Mouse (Mus musculus) stomach, embryonic 16.5 days (tissue): ENCODE measurements around the gene Ccni. TPM values are rescaled to one million over a fixed set of nuclear protein-coding genes. Genes with fewer than 3 reads are reported as not detected.

Experiments used
- ATAC-seq: fragments of 200-750 bp; cut with Nextera tagmentation; 2 replicates; pipeline ENCODE4 v1.8.0; 2017; ENCODE audit warnings: moderate number of reproducible peaks, moderate TSS enrichment; ENCODE audit not compliant: insufficient read depth, low FRiP score
- H3K27ac ChIP-seq: fragments of 300-500 bp; sonication (generic); 2 replicates; pipeline ENCODE4 v1.5.1; 2014; ENCODE audit warnings: low read length
- H3K27me3 ChIP-seq: fragments of 300-500 bp; sonication (generic); 2 replicates; pipeline ENCODE4 v1.6.1; 2014; ENCODE audit warnings: low read length, control low read depth, mixed read lengths; ENCODE audit not compliant: control insufficient read depth, insufficient read depth
- H3K36me3 ChIP-seq: fragments of 300-500 bp; sonication (generic); 2 replicates; pipeline ENCODE4 v1.6.1; 2014; ENCODE audit warnings: low read length; ENCODE audit not compliant: control insufficient read depth, insufficient read depth
- H3K4me1 ChIP-seq: fragments of 300-500 bp; sonication (generic); 2 replicates; pipeline ENCODE4 v1.6.1; 2014; ENCODE audit warnings: low read length, control low read depth, mixed read lengths; ENCODE audit not compliant: control insufficient read depth, insufficient read depth
- H3K4me2 ChIP-seq: fragments of 300-500 bp; sonication (generic); 2 replicates; pipeline ENCODE4 v1.6.1; 2014; ENCODE audit warnings: low read depth, low read length, mixed read lengths
- H3K4me3 ChIP-seq: fragments of 300-500 bp; sonication (generic); replicated peaks from 2 replicates; pipeline ENCODE4 v1.5.1; 2014; ENCODE audit warnings: mild to moderate bottlenecking, low read length
- H3K9ac ChIP-seq: fragments of 300-500 bp; sonication (generic); 2 replicates; pipeline ENCODE4 v1.6.1; 2014; ENCODE audit warnings: low read length
- H3K9me3 ChIP-seq: fragments of 300-500 bp; sonication (generic); replicated peaks from 2 replicates; pipeline ENCODE4 v1.6.1; 2016; ENCODE audit warnings: low read length, control low read depth; ENCODE audit not compliant: control insufficient read depth
- WGBS: fragments of 180-500 bp; shearing (Covaris S2); extraction: QIAGEN DNeasy Blood & Tissue Kit; methylation state at CpG from one replicate; pipeline ENCODE4 v1.1.7; 2014; 5-methylcytosine and 5-hydroxymethylcytosine counted together
- polyA plus RNA-seq: library from polyadenylated mRNA; unstranded; fragments of >200 nt; fragmentation: Nextera tagmentation; extraction: Ambion mirVana; gene quantifications from 2 replicates; pipeline ENCODE4 v1.2.1, GENCODE M21; 2015

Ccni gene
- polyA plus RNA-seq, 1 experiment from 2014 or later: 63.8 TPM

DNA sequence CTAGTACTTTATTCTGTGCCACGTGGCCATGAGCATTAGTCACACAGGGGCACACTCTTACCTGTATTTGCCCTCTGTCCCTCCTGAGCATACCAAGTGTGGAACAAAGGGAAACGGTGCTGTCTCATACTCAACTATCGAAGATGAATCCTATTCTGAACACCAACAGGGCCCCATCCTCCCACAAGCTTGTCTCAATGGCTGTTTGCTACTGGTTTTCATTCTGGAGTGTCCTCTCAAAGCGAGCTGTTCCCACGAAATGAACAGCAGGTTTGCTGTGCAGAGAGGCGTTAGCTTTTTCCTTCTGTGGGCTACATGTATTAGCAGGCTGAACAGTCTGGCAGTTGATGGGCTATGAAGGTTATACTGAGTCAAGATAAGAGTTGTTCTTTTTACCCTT, 27.7 kb downstream of the Ccni start:
- WGBS: 80% methylated on average over 6 of the region's 6 CpGs
- peaks cover 5% of the 10 kb centered on the region; the same call in 1 of the 2 replicates for H3K36me3 ChIP-seq

DNA sequence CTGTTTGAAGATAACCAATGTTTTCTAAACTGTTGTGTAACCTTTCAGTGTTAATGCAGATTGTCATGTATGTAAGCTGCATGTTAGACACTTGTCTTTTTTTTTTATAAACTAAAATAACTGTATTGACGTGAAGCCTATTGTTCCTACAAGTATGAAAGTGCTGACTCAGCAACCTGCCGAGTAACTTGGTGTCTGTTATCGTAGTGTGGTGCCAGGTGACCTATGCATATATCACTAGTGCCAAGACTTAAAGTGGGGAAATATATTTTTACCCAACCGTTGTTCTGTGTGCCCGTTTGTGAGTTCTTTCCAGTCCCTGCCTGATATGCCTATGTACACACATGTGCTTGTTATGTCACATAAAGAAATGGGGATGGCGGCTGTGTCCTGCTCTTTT, 31.6 kb downstream of the Ccni start:
- no peaks in the 10 kb centered on the region for H3K9me3 ChIP-seq
- H3K27ac ChIP-seq: no peak overlapping the region
- no peak overlapping the region for H3K4me3 ChIP-seq
- 0 out of 2 replicates have a peak, but pooled peaks cover 9% of the 10 kb centered on the region for H3K36me3 ChIP-seq
- H3K9ac ChIP-seq: no peak overlapping the region
- no peaks in the 10 kb centered on the region for H3K27me3 ChIP-seq
- no peak overlapping the region for H3K4me2 ChIP-seq
- ATAC-seq: no peak
- 79% methylated on average over 6 of the region's 6 CpGs for WGBS
- no peaks in the 10 kb centered on the region for H3K4me1 ChIP-seq

More for the DNA sequence above, 27.7 kb downstream of the Ccni start:
- no peaks in the 10 kb centered on the region for H3K27me3 ChIP-seq
- H3K4me2 ChIP-seq: no peak overlapping the region
- no peak for ATAC-seq
- no peak overlapping the region for H3K9ac ChIP-seq
- no peak overlapping the region for H3K27ac ChIP-seq
- H3K9me3 ChIP-seq: no peaks in the 10 kb centered on the region
- no peaks in the 10 kb centered on the region for H3K4me1 ChIP-seq
- no peak overlapping the region for H3K4me3 ChIP-seq

DNA sequence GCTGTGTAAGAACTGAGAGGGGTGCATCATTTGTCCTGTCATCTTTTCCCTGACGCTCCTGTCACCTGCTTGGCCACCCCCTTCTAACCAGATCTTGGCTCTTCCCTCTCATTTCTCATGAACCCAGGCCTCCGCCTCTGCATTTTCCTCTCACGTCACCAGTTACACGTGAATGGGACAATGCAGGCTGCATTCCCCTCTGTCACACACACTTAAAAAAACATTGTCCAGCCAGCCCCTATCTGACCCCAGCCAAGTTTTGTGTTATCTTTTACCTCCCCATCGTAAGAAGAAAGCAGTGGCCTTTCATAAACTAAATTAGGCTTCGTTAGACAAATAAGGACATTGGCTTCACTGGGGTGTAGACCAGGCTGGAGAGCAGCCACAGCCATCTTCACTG, 33.8 kb downstream of the Ccni start:
- Histone ChIP-seq H3K4me3 (no peak overlapping the region), H3K4me2 (no peak overlapping the region), H3K27ac (no peak overlapping the region), H3K36me3 (0 out of 2 replicates have a peak, but pooled peaks cover 11% of the 10 kb centered on the region), H3K9ac (no peak overlapping the region), H3K4me1 (no peaks in the 10 kb centered on the region), H3K27me3 (no peaks in the 10 kb centered on the region), H3K9me3 (no peaks in the 10 kb centered on the region)
- WGBS: 86% methylated on average over 6 of the region's 6 CpGs
- no peak for ATAC-seq

DNA sequence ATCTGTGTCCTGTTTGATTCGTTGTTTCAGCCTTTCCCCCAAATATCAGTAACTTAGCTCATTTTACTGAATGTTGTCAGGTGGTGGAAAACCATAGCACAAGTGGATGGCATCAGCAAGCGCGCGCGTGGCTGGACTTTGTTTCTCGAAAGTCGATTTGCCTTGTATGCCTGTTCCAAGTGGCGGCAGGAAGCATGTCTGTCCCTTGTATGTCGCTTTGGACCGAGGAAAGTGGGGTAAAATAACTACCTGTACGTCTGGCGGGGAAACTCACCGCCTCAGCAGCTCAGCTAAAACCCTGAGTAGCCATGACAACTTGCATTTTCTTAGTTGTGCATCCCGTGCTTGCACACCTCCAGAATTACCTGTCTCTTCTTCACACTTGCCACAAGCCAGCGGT, 34.9 kb downstream of the Ccni start:
- H3K4me2 ChIP-seq: no peak overlapping the region
- H3K27ac ChIP-seq: no peak overlapping the region
- 96% methylated on average over 15 of the region's 15 CpGs for WGBS
- H3K9ac ChIP-seq: no peak overlapping the region
- ATAC-seq: no peak
- no peaks in the 10 kb centered on the region for H3K27me3 ChIP-seq
- peaks cover 20% of the 10 kb centered on the region; the same call in 1 of the 2 replicates for H3K36me3 ChIP-seq
- no peaks in the 10 kb centered on the region for H3K9me3 ChIP-seq
- H3K4me3 ChIP-seq: no peak overlapping the region
- no peaks in the 10 kb centered on the region for H3K4me1 ChIP-seq

GRCm38 (mm10) chr5:93168654-93169053, 37.6 kb downstream of the Ccni start:
- Histone ChIP-seq H3K9ac (no peak overlapping the region), H3K36me3 (peaks cover 32% of the 10 kb centered on the region)
- WGBS: 91% methylated on average over 6 of the region's 6 CpGs

DNA sequence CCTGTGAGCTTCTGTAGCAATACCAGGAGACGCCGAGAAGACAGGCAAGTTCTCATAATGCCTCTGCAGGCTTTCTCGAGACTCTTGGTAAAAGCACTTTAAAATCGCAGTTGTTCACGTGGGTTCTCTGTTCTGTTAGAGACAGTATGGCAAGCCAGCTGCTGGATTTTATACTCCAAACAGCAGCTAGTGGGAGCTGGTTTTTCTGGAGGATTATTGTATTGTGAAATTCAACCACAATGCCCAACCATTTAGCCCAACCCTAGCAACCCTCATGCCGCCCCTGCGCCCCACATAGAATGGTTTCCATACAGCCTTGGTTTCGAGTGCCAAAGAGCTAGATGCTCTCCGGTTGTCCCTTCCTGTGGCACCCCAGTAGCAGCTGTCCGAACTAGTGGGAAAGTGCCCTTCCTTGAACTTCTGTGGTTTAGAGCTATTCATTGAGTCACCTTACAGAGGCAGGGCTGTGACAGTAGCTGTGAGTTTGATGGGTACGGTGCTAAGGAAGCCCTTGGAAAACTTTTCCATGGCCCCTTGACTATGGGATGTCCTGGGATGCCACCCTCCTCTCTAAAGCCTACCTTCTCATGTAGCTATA, 38.3 kb downstream of the Ccni start:
- 94% methylated on average over 11 of the region's 11 CpGs for WGBS
- Histone ChIP-seq H3K4me2 (no peak overlapping the region), H3K36me3 (peaks cover 32% of the 10 kb centered on the region), H3K9me3 (no peaks in the 10 kb centered on the region), H3K4me1 (no peaks in the 10 kb centered on the region), H3K27me3 (no peaks in the 10 kb centered on the region), H3K9ac (no peak overlapping the region), H3K4me3 (no peak overlapping the region), H3K27ac (no peak overlapping the region; the same call in 1 of the 2 replicates)
- no peak for ATAC-seq

More at GRCm38 (mm10) chr5:93168654-93169053, 37.6 kb downstream of the Ccni start:
- Histone ChIP-seq H3K9me3 (no peaks in the 10 kb centered on the region), H3K4me2 (no peak overlapping the region), H3K27me3 (no peaks in the 10 kb centered on the region), H3K4me3 (no peak overlapping the region), H3K4me1 (no peaks in the 10 kb centered on the region), H3K27ac (no peak overlapping the region)
- ATAC-seq: no peak

GRCm38 (mm10) chr5:93163541-93163940, 42.8 kb downstream of the Ccni start:
- Histone ChIP-seq H3K4me2 (no peak overlapping the region), H3K9ac (no peak overlapping the region), H3K4me3 (no peak overlapping the region), H3K4me1 (no peaks in the 10 kb centered on the region), H3K36me3 (peaks cover 38% of the 10 kb centered on the region), H3K9me3 (no peaks in the 10 kb centered on the region), H3K27ac (no peak overlapping the region), H3K27me3 (no peaks in the 10 kb centered on the region)
- ATAC-seq: no peak
- WGBS: 83% methylated on average over 3 of the region's 3 CpGs

DNA sequence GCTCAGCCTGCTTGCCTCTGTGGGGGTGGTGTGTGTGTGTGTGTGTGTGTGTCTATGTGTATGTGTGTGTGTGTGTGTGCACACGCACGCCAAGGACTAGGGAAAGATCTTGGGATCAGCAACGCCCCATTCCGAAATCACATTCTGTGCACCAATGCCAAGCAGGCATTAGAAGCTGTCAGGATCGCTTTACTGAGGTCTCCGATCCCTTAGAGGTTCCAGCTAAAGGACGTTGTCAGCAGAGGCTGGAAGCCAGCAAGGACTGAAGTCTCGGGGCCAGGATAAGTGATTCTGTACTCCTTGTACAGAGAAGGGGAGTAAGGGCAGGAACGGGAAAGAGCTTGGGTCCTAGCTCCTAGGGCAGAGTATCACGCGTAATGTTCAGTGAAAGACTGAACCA, 51.9 kb downstream of the Ccni start:
- H3K9me3 ChIP-seq: no peaks in the 10 kb centered on the region
- H3K4me3 ChIP-seq: no peak overlapping the region
- no peak overlapping the region for H3K9ac ChIP-seq
- no peak for ATAC-seq
- H3K27me3 ChIP-seq: no peaks in the 10 kb centered on the region
- no peak overlapping the region for H3K4me2 ChIP-seq
- H3K36me3 ChIP-seq: peaks cover 8% of the 10 kb centered on the region
- WGBS: 80% methylated on average over 11 of the region's 11 CpGs
- peaks cover 21% of the 10 kb centered on the region for H3K4me1 ChIP-seq
- H3K27ac ChIP-seq: 0 out of 2 replicates have a peak overlapping the region, but pooled peaks have one; percentile 26

DNA sequence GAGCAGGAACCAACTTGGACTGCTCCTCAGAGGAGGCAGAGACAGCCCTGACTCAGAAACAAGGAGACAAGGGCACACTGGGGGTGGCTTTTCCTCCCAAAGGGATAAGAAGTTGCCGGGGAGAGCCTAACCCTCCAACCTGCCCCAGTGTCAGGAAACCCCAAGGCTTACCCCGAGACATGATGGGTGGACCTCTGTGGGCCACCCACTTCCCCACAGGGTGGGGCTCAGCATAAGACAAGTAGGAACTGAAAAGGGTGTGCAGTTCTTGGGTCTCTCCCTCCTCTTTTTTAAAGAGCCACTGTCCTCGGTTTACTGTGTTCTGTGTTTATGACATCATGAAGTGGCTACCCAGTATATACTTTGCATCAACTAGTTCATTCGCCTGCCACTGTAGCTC, 53.8 kb downstream of the Ccni start:
- no peak for ATAC-seq
- Histone ChIP-seq H3K4me3 (no peak overlapping the region), H3K27ac (peak overlapping the region; percentile 36; the same call in 1 of the 2 replicates), H3K9ac (no peak overlapping the region), H3K4me2 (no peak overlapping the region), H3K4me1 (peaks cover 21% of the 10 kb centered on the region), H3K36me3 (0 out of 2 replicates have a peak, but pooled peaks cover 2% of the 10 kb centered on the region), H3K9me3 (no peaks in the 10 kb centered on the region), H3K27me3 (no peaks in the 10 kb centered on the region)
- whole genome bisulfite sequencing: 71% methylated on average over 4 of the region's 4 CpGs
